Mouse (Mus musculus): ENCODE measurements around the gene Spcs2. TPM values are rescaled to one million over a fixed set of nuclear protein-coding genes. Genes with fewer than 3 reads are reported as not detected.

Gene Spcs2
- total and polyA plus RNA-seq, 3 experiments: 85.1 to 259 (median 148) TPM

- DNase-seq (ENCODE audit: low spot score) (no peak), ATAC-seq (ENCODE audit: extremely low read depth, insufficient number of reproducible peaks, low FRiP score, poor library complexity, severe bottlenecking) (no peak)
- TF ChIP-seq CTCF (IDR thresholded peaks at IDR 0.05; ENCODE audit: low read depth, low read length) (no peak), GATA2 (IDR thresholded peaks at IDR 0.05; ENCODE audit: borderline replicate concordance, low read depth, low read length) (no peak), POLR2AphosphoS5 (IDR thresholded peaks at IDR 0.05; ENCODE audit: insufficient replicate concordance, low read depth, low read length) (no peak), GATA1 (IDR thresholded peaks at IDR 0.05; ENCODE audit: borderline replicate concordance, low read length) (no peak)
- no peak overlapping the region for H3K4me3 ChIP-seq (ENCODE audit: low read depth, low read length)
- H3K4me1 ChIP-seq (ENCODE audit: insufficient read depth, low read depth, low read length): peaks cover 43% of the 10 kb centered on the region
- no peaks in the 10 kb centered on the region for H3K9me3 ChIP-seq (replicated peaks)
- H3K36me3 ChIP-seq (replicated peaks): peaks cover 88% of the 10 kb centered on the region
- no peaks in the 10 kb centered on the region for H3K27me3 ChIP-seq (ENCODE audit: insufficient read depth, low read length)
Observed at GRCm38 (mm10) chr7:99850534-99850933, 12.7 kb downstream of the Spcs2 start.

GRCm38 (mm10) chr7:99845533-99846236 lies 17.6 kb downstream of the Spcs2 start:
- Histone ChIP-seq H3K4me1 (ENCODE audit: insufficient read depth, low read depth, low read length) (peaks cover 16% of the 10 kb centered on the region), H3K9me3 (replicated peaks) (no peaks in the 10 kb centered on the region), H3K36me3 (replicated peaks) (peaks cover 90% of the 10 kb centered on the region), H3K4me3 (ENCODE audit: low read depth, low read length) (no peak overlapping the region), H3K27me3 (ENCODE audit: insufficient read depth, low read length) (no peaks in the 10 kb centered on the region)
- TF ChIP-seq GATA1 (IDR thresholded peaks at IDR 0.05; ENCODE audit: borderline replicate concordance, low read length): no peak
- no peak for TF ChIP-seq TAL1 (conservative IDR thresholded peaks at IDR 0.05; ENCODE audit: low read depth, low read length)
- TF ChIP-seq GATA2 (IDR thresholded peaks at IDR 0.05; ENCODE audit: borderline replicate concordance, low read depth, low read length): no peak
- no peak for TF ChIP-seq POLR2AphosphoS5 (IDR thresholded peaks at IDR 0.05; ENCODE audit: insufficient replicate concordance, low read depth, low read length)
- no peak for TF ChIP-seq CTCF (IDR thresholded peaks at IDR 0.05; ENCODE audit: low read depth, low read length)
- ATAC-seq (ENCODE audit: extremely low read depth, insufficient number of reproducible peaks, low FRiP score, poor library complexity, severe bottlenecking) (no peak), DNase-seq (ENCODE audit: low spot score) (no peak)

GRCm38 (mm10) chr7:99838241-99838640 lies 25.0 kb downstream of the Spcs2 start:
- no peaks in the 10 kb centered on the region for H3K27me3 ChIP-seq (ENCODE audit: insufficient read depth, low read length)
- TF ChIP-seq POLR2AphosphoS5 (IDR thresholded peaks at IDR 0.05; ENCODE audit: insufficient replicate concordance, low read depth, low read length): no peak
- no peak for TF ChIP-seq GATA2 (IDR thresholded peaks at IDR 0.05; ENCODE audit: borderline replicate concordance, low read depth, low read length)
- no peak for TF ChIP-seq GATA1 (IDR thresholded peaks at IDR 0.05; ENCODE audit: borderline replicate concordance, low read length)
- TF ChIP-seq TAL1 (conservative IDR thresholded peaks at IDR 0.05; ENCODE audit: low read depth, low read length): no peak
- TF ChIP-seq CTCF (IDR thresholded peaks at IDR 0.05; ENCODE audit: low read depth, low read length): no peak
- no peak overlapping the region for H3K4me3 ChIP-seq (ENCODE audit: low read depth, low read length)
- peaks cover 20% of the 10 kb centered on the region for H3K4me1 ChIP-seq (ENCODE audit: insufficient read depth, low read depth, low read length)
- DNase-seq (ENCODE audit: low spot score): no peak
- peaks cover 66% of the 10 kb centered on the region for H3K36me3 ChIP-seq (replicated peaks)
- ATAC-seq (ENCODE audit: extremely low read depth, insufficient number of reproducible peaks, low FRiP score, poor library complexity, severe bottlenecking): no peak
- H3K9me3 ChIP-seq (replicated peaks): no peaks in the 10 kb centered on the region

- Histone ChIP-seq H3K27me3 (ENCODE audit: insufficient read depth, low read length) (no peaks in the 10 kb centered on the region), H3K4me1 (ENCODE audit: insufficient read depth, low read depth, low read length) (peaks cover 21% of the 10 kb centered on the region), H3K9me3 (replicated peaks) (no peaks in the 10 kb centered on the region), H3K4me3 (ENCODE audit: low read depth, low read length) (no peak overlapping the region), H3K36me3 (replicated peaks) (peaks cover 58% of the 10 kb centered on the region)
- ATAC-seq (ENCODE audit: extremely low read depth, insufficient number of reproducible peaks, low FRiP score, poor library complexity, severe bottlenecking): no peak
- TF ChIP-seq TAL1 (conservative IDR thresholded peaks at IDR 0.05; ENCODE audit: low read depth, low read length) (no peak), POLR2AphosphoS5 (IDR thresholded peaks at IDR 0.05; ENCODE audit: insufficient replicate concordance, low read depth, low read length) (no peak), GATA2 (IDR thresholded peaks at IDR 0.05; ENCODE audit: borderline replicate concordance, low read depth, low read length) (no peak), GATA1 (IDR thresholded peaks at IDR 0.05; ENCODE audit: borderline replicate concordance, low read length) (no peak), CTCF (IDR thresholded peaks at IDR 0.05; ENCODE audit: low read depth, low read length) (no peak)
- DNase-seq (ENCODE audit: low spot score): no peak
Observed at GRCm38 (mm10) chr7:99837358-99838071, 25.7 kb downstream of the Spcs2 start.

- H3K27me3 ChIP-seq (ENCODE audit: insufficient read depth, low read length): no peaks in the 10 kb centered on the region
- H3K4me1 ChIP-seq (ENCODE audit: insufficient read depth, low read depth, low read length): peaks cover 26% of the 10 kb centered on the region
- no peaks in the 10 kb centered on the region for H3K9me3 ChIP-seq (replicated peaks)
- DNase-seq (ENCODE audit: low spot score): no peak
- TF ChIP-seq TAL1 (conservative IDR thresholded peaks at IDR 0.05; ENCODE audit: low read depth, low read length) (no peak), CTCF (IDR thresholded peaks at IDR 0.05; ENCODE audit: low read depth, low read length) (no peak), GATA1 (IDR thresholded peaks at IDR 0.05; ENCODE audit: borderline replicate concordance, low read length) (no peak), GATA2 (IDR thresholded peaks at IDR 0.05; ENCODE audit: borderline replicate concordance, low read depth, low read length) (no peak), POLR2AphosphoS5 (IDR thresholded peaks at IDR 0.05; ENCODE audit: insufficient replicate concordance, low read depth, low read length) (no peak)
- no peak for ATAC-seq (ENCODE audit: extremely low read depth, insufficient number of reproducible peaks, low FRiP score, poor library complexity, severe bottlenecking)
- peaks cover 51% of the 10 kb centered on the region for H3K36me3 ChIP-seq (replicated peaks)
- no peak overlapping the region for H3K4me3 ChIP-seq (ENCODE audit: low read depth, low read length)
Observed at GRCm38 (mm10) chr7:99836781-99837180, 26.5 kb downstream of the Spcs2 start.

GRCm38 (mm10) chr7:99834314-99834853 lies 28.9 kb downstream of the Spcs2 start:
- no peak for DNase-seq (ENCODE audit: low spot score)
- Histone ChIP-seq H3K4me3 (ENCODE audit: low read depth, low read length) (no peak overlapping the region), H3K27me3 (ENCODE audit: insufficient read depth, low read length) (no peaks in the 10 kb centered on the region), H3K9me3 (replicated peaks) (no peaks in the 10 kb centered on the region), H3K4me1 (ENCODE audit: insufficient read depth, low read depth, low read length) (peaks cover 21% of the 10 kb centered on the region), H3K36me3 (replicated peaks) (peaks cover 27% of the 10 kb centered on the region)
- no peak for ATAC-seq (ENCODE audit: extremely low read depth, insufficient number of reproducible peaks, low FRiP score, poor library complexity, severe bottlenecking)
- TF ChIP-seq GATA2 (IDR thresholded peaks at IDR 0.05; ENCODE audit: borderline replicate concordance, low read depth, low read length): no peak
- no peak for TF ChIP-seq POLR2AphosphoS5 (IDR thresholded peaks at IDR 0.05; ENCODE audit: insufficient replicate concordance, low read depth, low read length)
- TF ChIP-seq TAL1 (conservative IDR thresholded peaks at IDR 0.05; ENCODE audit: low read depth, low read length): no peak
- no peak for TF ChIP-seq CTCF (IDR thresholded peaks at IDR 0.05; ENCODE audit: low read depth, low read length)
- TF ChIP-seq GATA1 (IDR thresholded peaks at IDR 0.05; ENCODE audit: borderline replicate concordance, low read length): no peak
